Mouse (Mus musculus): ENCODE results near the gene Pkig. TPM values are rescaled to one million over a fixed set of nuclear protein-coding genes. Genes with fewer than 3 reads are reported as not detected.

The Pkig gene
- polyA plus RNA-seq, 1 experiment from 2014 or later, result 136 TPM

- Histone ChIP-seq H3K4me2 (replicated peaks; ENCODE audit: low read depth, low read length) (no peak overlapping the region), H3K4me3 (ENCODE audit: low read depth, low read length) (no peak overlapping the region), H3K9ac (ENCODE audit: low read depth, low read length) (no peak overlapping the region), H3K27ac (ENCODE audit: low read depth, low read length) (no peak overlapping the region), H3K36me3 (ENCODE audit: control insufficient read depth, insufficient read depth, low read length) (no peaks in the 10 kb centered on the region), H3K9me3 (ENCODE audit: control insufficient read depth, low read length) (no peaks in the 10 kb centered on the region), H3K27me3 (ENCODE audit: control insufficient read depth, insufficient read depth, low read length) (no peaks in the 10 kb centered on the region), H3K4me1 (replicated peaks; ENCODE audit: control insufficient read depth, insufficient read depth, low read length) (peaks cover 8% of the 10 kb centered on the region; the same call in 1 of the 2 replicates)
- no peak for DNase-seq (ENCODE audit: low spot score)
- 79% methylated on average over 9 of the region's 9 CpGs for WGBS
- ATAC-seq (ENCODE audit: low FRiP score), result no peak
Observed at GRCm38 (mm10) chr2:163693716-163694314, 35.6 kb downstream of the Pkig start.

GRCm38 (mm10) chr2:163696763-163697162 is 38.6 kb downstream of the Pkig start:
- H3K27ac ChIP-seq (ENCODE audit: low read depth, low read length), result peak overlapping the region; percentile 4; the same call in 1 of the 2 replicates
- H3K36me3 ChIP-seq (ENCODE audit: control insufficient read depth, insufficient read depth, low read length), result no peaks in the 10 kb centered on the region
- H3K9me3 ChIP-seq (ENCODE audit: control insufficient read depth, low read length), result no peaks in the 10 kb centered on the region
- H3K4me3 ChIP-seq (ENCODE audit: low read depth, low read length), result no peak overlapping the region
- H3K9ac ChIP-seq (ENCODE audit: low read depth, low read length), result no peak overlapping the region
- no peak overlapping the region for H3K4me2 ChIP-seq (replicated peaks; ENCODE audit: low read depth, low read length)
- H3K4me1 ChIP-seq (replicated peaks; ENCODE audit: control insufficient read depth, insufficient read depth, low read length), result 0 out of 2 replicates have a peak, but pooled peaks cover 2% of the 10 kb centered on the region
- ATAC-seq (ENCODE audit: low FRiP score), result no peak
- no peak for DNase-seq (ENCODE audit: low spot score)
- no peaks in the 10 kb centered on the region for H3K27me3 ChIP-seq (ENCODE audit: control insufficient read depth, insufficient read depth, low read length)
- 38% methylated on average over 2 of the region's 2 CpGs for WGBS

- H3K9ac ChIP-seq (ENCODE audit: low read depth, low read length), result no peak overlapping the region
- 69% methylated on average over 15 of the region's 16 CpGs for WGBS
- H3K27ac ChIP-seq (ENCODE audit: low read depth, low read length), result no peak overlapping the region
- no peaks in the 10 kb centered on the region for H3K27me3 ChIP-seq (ENCODE audit: control insufficient read depth, insufficient read depth, low read length)
- H3K4me3 ChIP-seq (ENCODE audit: low read depth, low read length), result no peak overlapping the region
- no peak overlapping the region for H3K4me2 ChIP-seq (replicated peaks; ENCODE audit: low read depth, low read length)
- no peaks in the 10 kb centered on the region for H3K36me3 ChIP-seq (ENCODE audit: control insufficient read depth, insufficient read depth, low read length)
- no peak for ATAC-seq (ENCODE audit: low FRiP score)
- DNase-seq (ENCODE audit: low spot score), result no peak
- 0 out of 2 replicates have a peak, but pooled peaks cover 2% of the 10 kb centered on the region for H3K4me1 ChIP-seq (replicated peaks; ENCODE audit: control insufficient read depth, insufficient read depth, low read length)
- no peaks in the 10 kb centered on the region for H3K9me3 ChIP-seq (ENCODE audit: control insufficient read depth, low read length)
Observed at GRCm38 (mm10) chr2:163697764-163698480, 39.7 kb downstream of the Pkig start.

- no peaks in the 10 kb centered on the region for H3K36me3 ChIP-seq (ENCODE audit: control insufficient read depth, insufficient read depth, low read length)
- H3K27me3 ChIP-seq (ENCODE audit: control insufficient read depth, insufficient read depth, low read length), result no peaks in the 10 kb centered on the region
- no peaks in the 10 kb centered on the region for H3K9me3 ChIP-seq (ENCODE audit: control insufficient read depth, low read length)
- no peak overlapping the region for H3K4me3 ChIP-seq (ENCODE audit: low read depth, low read length)
- H3K4me2 ChIP-seq (replicated peaks; ENCODE audit: low read depth, low read length), result no peak overlapping the region
- WGBS, result 90% methylated on average over 11 of the region's 11 CpGs
- ATAC-seq (ENCODE audit: low FRiP score), result no peak
- H3K4me1 ChIP-seq (replicated peaks; ENCODE audit: control insufficient read depth, insufficient read depth, low read length), result 0 out of 2 replicates have a peak, but pooled peaks cover 2% of the 10 kb centered on the region
- H3K9ac ChIP-seq (ENCODE audit: low read depth, low read length), result no peak overlapping the region
- no peak for DNase-seq (ENCODE audit: low spot score)
- H3K27ac ChIP-seq (ENCODE audit: low read depth, low read length), result no peak overlapping the region
Observed at GRCm38 (mm10) chr2:163699078-163699780, 41.0 kb downstream of the Pkig start.

GRCm38 (mm10) chr2:163702431-163702830 is 44.2 kb downstream of the Pkig start:
- ATAC-seq (ENCODE audit: low FRiP score), result no peak
- no peak overlapping the region for H3K27ac ChIP-seq (ENCODE audit: low read depth, low read length)
- WGBS, result 75% methylated on average over 7 of the region's 7 CpGs
- H3K9ac ChIP-seq (ENCODE audit: low read depth, low read length), result no peak overlapping the region
- no peaks in the 10 kb centered on the region for H3K9me3 ChIP-seq (ENCODE audit: control insufficient read depth, low read length)
- H3K4me3 ChIP-seq (ENCODE audit: low read depth, low read length), result no peak overlapping the region
- no peaks in the 10 kb centered on the region for H3K27me3 ChIP-seq (ENCODE audit: control insufficient read depth, insufficient read depth, low read length)
- H3K4me1 ChIP-seq (replicated peaks; ENCODE audit: control insufficient read depth, insufficient read depth, low read length), result 0 out of 2 replicates have a peak, but pooled peaks cover 2% of the 10 kb centered on the region
- DNase-seq (ENCODE audit: low spot score), result no peak
- no peaks in the 10 kb centered on the region for H3K36me3 ChIP-seq (ENCODE audit: control insufficient read depth, insufficient read depth, low read length)
- H3K4me2 ChIP-seq (replicated peaks; ENCODE audit: low read depth, low read length), result no peak overlapping the region

- WGBS, result 82% methylated on average over 5 of the region's 5 CpGs
- H3K36me3 ChIP-seq (ENCODE audit: control insufficient read depth, insufficient read depth, low read length), result no peaks in the 10 kb centered on the region
- H3K9me3 ChIP-seq (ENCODE audit: control insufficient read depth, low read length), result no peaks in the 10 kb centered on the region
- no peak overlapping the region for H3K9ac ChIP-seq (ENCODE audit: low read depth, low read length)
- 0 out of 2 replicates have a peak, but pooled peaks cover 2% of the 10 kb centered on the region for H3K4me1 ChIP-seq (replicated peaks; ENCODE audit: control insufficient read depth, insufficient read depth, low read length)
- no peak for DNase-seq (ENCODE audit: low spot score)
- H3K27me3 ChIP-seq (ENCODE audit: control insufficient read depth, insufficient read depth, low read length), result no peaks in the 10 kb centered on the region
- no peak overlapping the region for H3K4me3 ChIP-seq (ENCODE audit: low read depth, low read length)
- no peak overlapping the region for H3K27ac ChIP-seq (ENCODE audit: low read depth, low read length)
- no peak for ATAC-seq (ENCODE audit: low FRiP score)
- no peak overlapping the region for H3K4me2 ChIP-seq (replicated peaks; ENCODE audit: low read depth, low read length)
Observed at GRCm38 (mm10) chr2:163702921-163703320, 44.7 kb downstream of the Pkig start.

- no peak overlapping the region for H3K4me2 ChIP-seq (replicated peaks; ENCODE audit: low read depth, low read length)
- no peak overlapping the region for H3K9ac ChIP-seq (ENCODE audit: low read depth, low read length)
- DNase-seq (ENCODE audit: low spot score), result no peak
- no peaks in the 10 kb centered on the region for H3K9me3 ChIP-seq (ENCODE audit: control insufficient read depth, low read length)
- no peak for ATAC-seq (ENCODE audit: low FRiP score)
- no peaks in the 10 kb centered on the region for H3K36me3 ChIP-seq (ENCODE audit: control insufficient read depth, insufficient read depth, low read length)
- no peaks in the 10 kb centered on the region for H3K4me1 ChIP-seq (replicated peaks; ENCODE audit: control insufficient read depth, insufficient read depth, low read length)
- H3K27me3 ChIP-seq (ENCODE audit: control insufficient read depth, insufficient read depth, low read length), result no peaks in the 10 kb centered on the region
- H3K4me3 ChIP-seq (ENCODE audit: low read depth, low read length), result no peak overlapping the region
- WGBS, result 91% methylated on average over 5 of the region's 5 CpGs
- H3K27ac ChIP-seq (ENCODE audit: low read depth, low read length), result no peak overlapping the region
Observed at GRCm38 (mm10) chr2:163703599-163704260, 45.5 kb downstream of the Pkig start.

- no peak overlapping the region for H3K9ac ChIP-seq (ENCODE audit: low read depth, low read length)
Observed at GRCm38 (mm10) chr2:163708321-163708720, 50.1 kb downstream of the Pkig start.

More at GRCm38 (mm10) chr2:163708321-163708720, 50.1 kb downstream of the Pkig start:
- Histone ChIP-seq H3K4me1 (replicated peaks; ENCODE audit: control insufficient read depth, insufficient read depth, low read length) (no peaks in the 10 kb centered on the region), H3K9me3 (ENCODE audit: control insufficient read depth, low read length) (no peaks in the 10 kb centered on the region), H3K36me3 (ENCODE audit: control insufficient read depth, insufficient read depth, low read length) (no peaks in the 10 kb centered on the region), H3K4me3 (ENCODE audit: low read depth, low read length) (no peak overlapping the region), H3K27me3 (ENCODE audit: control insufficient read depth, insufficient read depth, low read length) (no peaks in the 10 kb centered on the region), H3K4me2 (replicated peaks; ENCODE audit: low read depth, low read length) (no peak overlapping the region), H3K27ac (ENCODE audit: low read depth, low read length) (no peak overlapping the region)
- DNase-seq (ENCODE audit: low spot score), result no peak
- WGBS, result 85% methylated on average over 5 of the region's 5 CpGs
- no peak for ATAC-seq (ENCODE audit: low FRiP score)
